Mouse (Mus musculus) layer of hippocampus, adult 2 months (tissue): ENCODE data around the gene A730009L09Rik. TPM values are rescaled to one million over a fixed set of nuclear protein-coding genes. Genes with fewer than 3 reads are reported as not detected.

ENCODE experiments used
- DNase-seq, 2 experiments: peaks; one replicate each; pipeline ENCODE4 v3.0.0; 2022; ENCODE audit warnings: low spot score in 2 of 2
- H3K27ac ChIP-seq: fragments of 200-600 bp; 2 replicates; pipeline ENCODE4 v1.8.1; 2022
- H3K4me3 ChIP-seq: fragments of 200-600 bp; 2 replicates; pipeline ENCODE4 v1.8.1; 2022; ENCODE audit warnings: mild to moderate bottlenecking
- CTCF ChIP-seq: fragments of 200-600 bp; conservative IDR thresholded peaks from 2 replicates; pipeline ENCODE4 v1.8.1; 2022; ENCODE audit warnings: antibody characterized with exemption, mild to moderate bottlenecking, moderate library complexity
- total RNA-seq, 2 experiments: library from RNA; stranded (reverse); gene quantifications; 2 replicates each; pipeline ENCODE4 v1.2.3; 2021

The A730009L09Rik gene
- total RNA-seq, 2 experiments from 2014 or later = 0.23 to 1.5 TPM

- Histone ChIP-seq H3K27ac (peak overlapping the region; percentile 18; the same call in 1 of the 2 replicates), H3K4me3 (no peak overlapping the region; the same call in 1 of the 2 replicates)
- DNase-seq = peak in 1 of 2 experiments; percentile 12
- no peak for TF ChIP-seq CTCF
These were observed 7.2 kb downstream of the A730009L09Rik start for GRCm38 (mm10) chr16:84521975-84522635.

GRCm38 (mm10) chr16:84523061-84523460 is 8.1 kb downstream of the A730009L09Rik start:
- Histone ChIP-seq H3K27ac (no peak overlapping the region), H3K4me3 (no peak overlapping the region)
- no peak for DNase-seq
- TF ChIP-seq CTCF = no peak

GRCm38 (mm10) chr16:84527375-84527774 is 12.5 kb downstream of the A730009L09Rik start:
- peak; percentile 16 to 68 for DNase-seq
- Histone ChIP-seq H3K4me3 (no peak overlapping the region), H3K27ac (no peak overlapping the region)
- peak; percentile 75 for TF ChIP-seq CTCF

- no peak for TF ChIP-seq CTCF
- H3K4me3 ChIP-seq = no peak overlapping the region
- no peak overlapping the region for H3K27ac ChIP-seq
- DNase-seq = no peak
These were observed 17.9 kb downstream of the A730009L09Rik start for GRCm38 (mm10) chr16:84532803-84533202.

- DNase-seq = no peak
- TF ChIP-seq CTCF = 0 out of 2 replicates have a peak, but pooled peaks have one; percentile 10
- H3K4me3 ChIP-seq = no peak overlapping the region
- no peak overlapping the region for H3K27ac ChIP-seq
These were observed 31.1 kb downstream of the A730009L09Rik start for GRCm38 (mm10) chr16:84546059-84546458.

- Histone ChIP-seq H3K4me3 (no peak overlapping the region), H3K27ac (no peak overlapping the region)
- no peak for TF ChIP-seq CTCF
- DNase-seq = no peak
These were observed 34.2 kb downstream of the A730009L09Rik start for GRCm38 (mm10) chr16:84549122-84549521.

- Histone ChIP-seq H3K4me3 (no peak overlapping the region), H3K27ac (no peak overlapping the region)
- no peak for DNase-seq
- peak; percentile 28; the same call in 1 of the 2 replicates for TF ChIP-seq CTCF
These were observed 35.5 kb downstream of the A730009L09Rik start for GRCm38 (mm10) chr16:84550445-84550844.

- H3K4me3 ChIP-seq = no peak overlapping the region
- no peak for DNase-seq
- no peak for TF ChIP-seq CTCF
- no peak overlapping the region for H3K27ac ChIP-seq
These were observed 39.1 kb downstream of the A730009L09Rik start for GRCm38 (mm10) chr16:84553981-84554380.

- DNase-seq = no peak
- no peak overlapping the region for H3K27ac ChIP-seq
- no peak for TF ChIP-seq CTCF
- H3K4me3 ChIP-seq = no peak overlapping the region
These were observed 43.4 kb downstream of the A730009L09Rik start for GRCm38 (mm10) chr16:84558113-84558917.

- H3K4me3 ChIP-seq = peak overlapping the region; percentile 17
- no peak overlapping the region for H3K27ac ChIP-seq
- peak; percentile 99 for TF ChIP-seq CTCF
- peak; percentile 15 to 16 for DNase-seq
These were observed 44.8 kb downstream of the A730009L09Rik start for GRCm38 (mm10) chr16:84559569-84560278.

GRCm38 (mm10) chr16:84560279-84560602 is 45.3 kb downstream of the A730009L09Rik start:
- H3K4me3 ChIP-seq = peak overlapping the region; percentile 17
- no peak for DNase-seq
- H3K27ac ChIP-seq = no peak overlapping the region
- no peak for TF ChIP-seq CTCF

Other genes starting within 250 kb of the A730009L09Rik start
- gene Mrpl39, start 220.6 kb downstream of the A730009L09Rik start, total RNA-seq = 10 to 100 TPM; 19.7 to 27.6 TPM